Mouse (Mus musculus) heart, postnatal 4 days (tissue): ENCODE results near the gene Trio. TPM values are rescaled to one million over a fixed set of nuclear protein-coding genes. Genes with fewer than 3 reads are reported as not detected.
"Not testable (repeated sequence)": the region's sequence is repeated elsewhere in the genome, so short reads cannot be mapped to it uniquely, and the experiment has no call there.

Experiments used
- DNase-seq: peaks from one replicate; pipeline ENCODE4 v3.0.0; 2021
- total RNA-seq, 2 experiments: library from RNA; stranded (reverse); gene quantifications; 2 replicates each; pipeline ENCODE4 v1.2.3; 2021

Gene Trio
- total RNA-seq, 2 experiments from 2014 or later, result 91.2 to 98.7 TPM

GRCm38 (mm10) chr15:27873747-27874320 is 151.8 kb downstream of the Trio start:
- no peak for DNase-seq

DNA sequence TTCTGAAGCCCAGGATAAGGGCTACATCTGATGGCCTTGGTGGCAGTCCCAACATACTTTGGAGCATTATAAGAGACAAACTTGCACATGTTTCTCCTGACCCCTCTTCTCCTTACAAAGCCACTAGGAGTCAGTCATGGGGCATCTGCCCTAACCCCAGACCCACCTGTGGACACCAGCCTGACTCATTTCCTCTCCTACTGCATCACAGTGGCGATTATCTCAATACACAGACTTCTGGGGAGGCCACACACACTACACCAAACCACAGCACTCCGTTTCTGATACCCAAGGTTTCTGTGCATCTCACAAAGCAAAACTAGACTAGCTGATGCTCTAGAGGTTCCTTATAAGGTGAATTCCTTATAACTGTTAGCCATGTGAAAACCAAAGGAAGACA is 153.4 kb downstream of the Trio start:
- DNase-seq, result no peak

DNA sequence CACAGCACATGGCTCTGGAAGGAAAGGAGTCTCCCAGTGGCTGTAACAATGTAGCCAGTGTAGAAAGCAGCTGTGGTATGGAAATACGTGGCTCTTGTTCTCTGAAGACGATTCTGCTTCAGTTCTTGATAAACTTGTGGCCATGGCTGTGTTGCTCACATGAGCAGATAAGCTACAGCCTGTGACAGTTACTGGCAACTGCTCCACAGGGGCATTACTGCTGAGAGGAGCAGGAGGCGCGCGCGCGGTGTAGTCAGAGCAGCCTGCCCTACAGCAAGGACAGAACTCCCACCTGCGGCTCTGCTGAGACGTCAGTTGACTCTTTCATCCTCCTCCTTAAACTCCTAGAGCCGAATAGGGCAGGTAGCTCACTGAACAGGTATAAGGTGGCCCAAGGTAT is 153.9 kb downstream of the Trio start:
- DNase-seq, result no peak

DNA sequence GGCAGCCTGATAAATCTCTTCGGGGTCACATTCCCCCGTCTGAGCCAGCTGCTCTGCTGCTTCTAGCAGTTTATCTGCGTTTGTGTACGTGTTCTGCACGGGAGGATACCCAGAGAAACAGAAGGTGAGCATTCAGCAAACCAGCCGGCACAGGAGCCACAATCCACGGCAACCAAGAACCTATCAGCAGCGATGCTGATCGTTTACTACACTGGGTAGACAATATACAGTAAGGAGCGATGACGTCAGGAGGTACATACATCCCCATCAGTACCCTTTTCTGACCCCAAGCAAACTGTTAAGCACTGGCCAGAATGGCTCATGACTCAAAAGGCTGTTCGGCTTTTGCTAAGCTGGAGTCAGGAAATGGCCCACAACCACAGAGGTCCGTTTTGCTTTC is 154.4 kb downstream of the Trio start:
- DNase-seq, result no peak

GRCm38 (mm10) chr15:27869001-27869400 is 156.6 kb downstream of the Trio start:
- DNase-seq, result no peak

DNA sequence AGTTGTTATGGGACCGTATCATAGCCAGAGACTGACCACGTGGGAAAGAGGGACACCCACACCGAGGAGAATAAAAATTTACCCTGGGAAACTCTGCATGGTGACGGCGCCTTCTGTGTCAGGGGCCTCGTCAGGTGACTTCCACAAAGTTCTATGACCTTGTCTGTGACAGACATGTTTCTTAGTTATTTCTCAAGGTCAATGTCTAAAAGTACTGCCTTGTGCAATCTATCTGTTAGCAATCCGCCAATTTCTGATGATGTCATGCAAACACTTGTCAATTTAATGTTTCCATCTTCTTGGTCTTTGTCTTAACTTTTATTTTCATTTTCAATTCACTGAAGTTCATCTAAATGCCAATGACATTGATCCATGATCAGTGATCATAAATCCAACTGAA is 157.8 kb downstream of the Trio start:
- no peak for DNase-seq

- DNase-seq, result no peak
These were observed 159.2 kb downstream of the Trio start for GRCm38 (mm10) chr15:27866471-27866870.

DNA sequence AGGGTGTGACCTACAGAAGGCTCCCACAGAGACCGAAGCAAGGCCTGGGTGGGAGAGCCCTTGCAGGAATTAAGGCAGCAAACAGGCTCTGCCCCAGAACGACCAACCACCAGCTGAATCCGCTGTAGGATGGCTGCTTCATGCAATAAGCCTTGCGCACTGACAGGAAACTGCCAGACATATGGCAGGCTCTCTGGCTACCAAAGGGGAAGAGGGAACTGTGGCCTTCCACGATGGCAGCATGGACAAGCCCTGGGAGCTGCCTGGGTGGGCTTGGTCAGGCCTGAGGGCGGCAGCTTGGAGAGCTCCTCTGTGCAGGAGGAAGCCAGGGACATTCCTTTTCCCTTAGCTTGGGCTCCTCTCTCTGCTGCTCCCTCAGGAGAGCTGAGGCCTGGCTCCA is 159.6 kb downstream of the Trio start:
- DNase-seq, result no peak

DNA sequence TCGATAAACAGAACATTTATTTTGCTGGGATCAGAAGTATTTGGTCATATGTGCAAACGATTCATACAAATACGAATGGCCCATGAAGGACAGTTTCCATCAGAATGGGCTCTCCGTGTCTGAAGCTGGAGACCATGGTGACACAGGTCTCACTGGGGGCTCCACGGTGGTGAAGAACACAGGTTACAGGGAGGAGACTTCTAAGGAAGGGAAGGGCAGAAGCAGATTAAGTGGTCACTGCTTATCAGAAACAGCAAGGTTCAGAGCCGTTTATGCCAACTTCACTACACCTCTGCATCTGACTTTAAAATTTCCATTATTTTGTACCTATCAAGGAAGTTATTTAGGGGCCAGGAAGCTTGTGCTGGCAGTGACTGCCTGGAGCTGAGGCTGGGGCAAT is 161.3 kb downstream of the Trio start:
- DNase-seq, result no peak

GRCm38 (mm10) chr15:27862949-27863348 is 162.7 kb downstream of the Trio start:
- DNase-seq, result no peak

DNA sequence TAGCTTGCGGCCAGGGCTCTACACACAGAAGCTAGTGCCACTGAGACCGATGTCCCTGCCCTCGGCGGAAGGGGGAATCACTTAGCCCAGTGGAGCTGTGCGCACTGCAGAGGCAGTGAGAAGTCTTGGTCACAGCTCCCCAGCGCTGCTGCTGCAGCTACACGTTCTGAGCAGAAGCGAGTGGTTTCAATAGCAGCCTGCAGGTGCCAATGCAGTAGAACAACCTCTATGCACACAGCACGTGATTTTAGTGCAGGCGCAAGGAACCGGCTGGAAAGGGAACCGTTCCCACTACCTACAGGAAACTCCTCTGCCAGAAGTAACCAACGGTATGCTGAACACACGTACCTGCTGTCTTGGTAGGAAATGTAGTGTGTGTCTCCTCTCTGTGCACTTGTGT is 165.2 kb downstream of the Trio start:
- DNase-seq, result no peak

DNA sequence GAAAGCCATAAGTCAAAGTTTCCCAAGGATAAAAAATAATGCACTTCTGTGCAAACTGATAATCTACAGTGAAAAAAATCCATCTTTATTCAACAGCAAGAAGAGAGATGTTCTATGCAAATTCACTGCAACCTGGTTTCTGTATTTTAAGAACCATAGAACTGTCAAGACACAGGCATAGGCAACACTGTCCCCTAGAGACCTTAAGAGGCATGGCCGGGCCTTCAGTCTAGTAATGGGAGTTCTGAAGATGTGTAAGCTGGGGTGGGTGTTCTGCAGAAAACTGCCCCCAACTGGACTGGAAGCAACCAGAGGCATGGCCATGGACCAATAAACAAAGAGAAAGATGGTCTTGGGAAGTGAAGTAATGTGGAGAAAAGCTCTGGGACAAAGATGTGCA is 166.1 kb downstream of the Trio start:
- DNase-seq, result no peak

- peak; percentile 30 for DNase-seq
These were observed 166.5 kb downstream of the Trio start for GRCm38 (mm10) chr15:27859115-27859514.

- no peak for DNase-seq
These were observed 167.3 kb downstream of the Trio start for GRCm38 (mm10) chr15:27858179-27858819.

DNA sequence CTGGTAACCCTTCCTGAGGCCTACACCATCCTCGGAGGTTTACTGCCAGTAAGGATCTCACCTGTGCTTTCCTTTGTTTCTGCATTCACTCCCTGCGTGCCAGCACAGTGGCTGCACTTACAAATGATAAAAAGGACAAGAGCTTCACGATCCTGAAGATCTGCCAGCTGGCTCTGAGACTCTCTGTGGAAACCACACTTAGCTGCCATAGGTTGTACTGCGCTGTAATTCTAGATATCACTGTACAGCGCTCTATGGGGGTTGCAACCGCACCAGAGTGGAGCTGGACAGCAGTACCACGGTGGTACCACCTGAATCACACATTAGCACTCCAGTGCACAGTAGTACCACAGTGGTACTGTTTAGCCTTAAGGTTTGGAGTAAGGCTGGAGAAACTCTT is 168.4 kb downstream of the Trio start:
- DNase-seq, result no peak

- peak; percentile 33 for DNase-seq
These were observed 169.4 kb downstream of the Trio start for GRCm38 (mm10) chr15:27856050-27856787.

DNA sequence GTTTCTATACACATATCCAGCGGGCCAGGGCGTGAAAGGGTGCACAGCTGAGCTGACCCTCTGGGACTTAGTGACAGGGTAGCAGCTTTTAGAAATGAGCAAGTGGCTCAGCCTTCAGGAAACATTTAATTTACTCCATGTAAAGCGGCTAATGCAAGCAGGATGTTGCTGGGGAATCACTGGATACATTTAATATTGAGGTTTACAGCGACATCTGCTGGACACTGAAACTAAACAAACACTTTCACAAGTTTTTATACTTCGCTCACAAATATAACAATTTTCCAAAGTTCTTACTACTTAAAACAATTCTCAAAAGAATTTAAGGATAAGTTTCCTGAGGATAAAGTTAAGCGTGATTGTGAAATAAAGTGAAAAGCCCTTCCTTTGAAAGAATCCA is 174.3 kb downstream of the Trio start:
- no peak for DNase-seq

DNA sequence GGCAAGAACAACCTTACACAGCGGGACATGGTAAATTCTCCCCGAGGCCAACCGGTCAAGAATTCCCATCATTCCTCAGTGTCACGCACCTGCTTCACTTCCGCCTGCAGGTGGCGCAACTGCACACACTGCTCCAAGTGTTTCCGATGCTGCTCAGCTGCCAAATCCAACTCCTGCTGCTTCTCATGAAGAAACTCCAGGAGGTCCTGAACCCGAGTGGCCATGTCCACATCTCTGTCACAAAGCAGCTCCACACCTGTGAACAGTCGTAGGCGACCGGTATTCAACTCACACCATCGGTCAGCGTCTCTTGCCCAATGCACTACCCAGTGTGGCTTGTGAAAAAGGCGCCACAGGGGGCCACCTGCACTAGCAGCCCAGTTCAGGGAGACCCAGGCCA is 174.7 kb downstream of the Trio start:
- peak; percentile 60 for DNase-seq

- DNase-seq, result peak; percentile 31
These were observed 175.7 kb downstream of the Trio start for GRCm38 (mm10) chr15:27849910-27850309.

DNA sequence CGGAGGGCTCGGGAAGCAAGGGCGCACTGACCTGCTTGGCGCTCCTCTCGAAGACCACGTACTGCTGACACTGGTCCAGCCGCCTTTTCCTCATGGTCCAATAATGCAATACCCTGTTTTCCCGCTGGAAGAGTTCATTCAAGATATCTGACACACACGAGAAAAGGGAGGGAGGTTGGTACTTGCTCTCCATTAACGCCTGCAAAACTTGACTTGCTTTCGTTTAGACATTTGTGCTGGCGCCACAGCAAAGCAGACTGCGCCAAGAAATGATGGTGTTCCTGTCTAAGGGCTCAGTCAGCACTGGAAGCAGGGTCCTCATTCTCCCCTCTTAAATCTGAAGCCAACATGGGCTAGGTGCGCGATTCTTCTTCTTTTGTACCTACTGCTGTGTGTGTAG is 184.0 kb downstream of the Trio start:
- no peak for DNase-seq

GRCm38 (mm10) chr15:27840579-27840978 is 185.1 kb downstream of the Trio start:
- peak; percentile 56 for DNase-seq

- no peak for DNase-seq
These were observed 185.5 kb downstream of the Trio start for GRCm38 (mm10) chr15:27840125-27840524.

- no peak for DNase-seq
These were observed 194.0 kb downstream of the Trio start for GRCm38 (mm10) chr15:27831646-27832045.

GRCm38 (mm10) chr15:27827871-27828270 is 197.8 kb downstream of the Trio start:
- not testable (repeated sequence) for DNase-seq
